ENCODE assay signal across 22 mouse cellular contexts in genomic region chr10:11013653-11014052, GRCm38 (mm10).
A peak's percentile ranks its signal among the peaks of the same experiment; 100 is the strongest.
DNase-seq lines count a peak whose midpoint lies in the region; ATAC-seq lines count a peak whose summit lies in the region.
"Had no signal": no experiment of that assay in that cellular context is flagged by ENCODE, and none has a peak within 500 bp of the region (broad histone marks: within the 10 kb centered on the region; RNA-seq: fewer than 3 reads in every experiment).

No protein-coding gene starts in this region.

- no peak for DNase-seq in frontal cortex, adult 2 months (ENCODE audit: extremely low spot score in 1 of 2, low spot score in 1 of 2)
- peak; percentile 6 for DNase-seq in right cerebral cortex, adult 18-20 months
- no peak for DNase-seq in right cerebral cortex, postnatal 36 days (ENCODE audit: low spot score in 2 of 2)
- peak; percentile 33 for DNase-seq in MN1 (ENCODE audit: low spot score)
- peak; percentile 64 for DNase-seq in brain, adult 2 months (ENCODE audit: low read depth, low spot score)
- DNase-seq in heart, adult 18-20 months, result no peak
- no peak for DNase-seq in gastrocnemius, postnatal 10 days
- DNase-seq: adrenal gland, adult 2 months; adrenal gland, adult 8-10 months; adrenal gland, postnatal 10 days; adrenal gland, postnatal 14 days; adrenal gland, postnatal 25 days; adrenal gland, postnatal 36 days; B cell, adult 2 months; cerebellum, adult 11 months; cerebellum, adult 11-12 months; cerebellum, adult 18-20 months; cerebellum, adult 2 months had no signal

- ATAC-seq in frontal cortex, adult (ENCODE audit: low TSS enrichment), result peak; percentile 70
- ATAC-seq: activated CD4-positive, CD25-positive, alpha-beta regulatory T cell, adult 4 months; CD4-positive, CD25-positive, alpha-beta regulatory T cell, adult 4 months; Patski had no signal

Comparison
In these comparisons a context has a peak if more than half of its experiments do, and no peak if none do; other contexts are left out.
1. DNase-seq: peak in right cerebral cortex, adult 18-20 months (single experiment), MN1 (single experiment) and brain, adult 2 months (single experiment); none in frontal cortex, adult 2 months (0 of 2), right cerebral cortex, postnatal 36 days (0 of 2), heart, adult 18-20 months (0 of 2) and gastrocnemius, postnatal 10 days (single experiment).